Mouse (Mus musculus) brain, embryonic 14.5 days (tissue): ENCODE results near the gene C330021F23Rik. TPM values are rescaled to one million over a fixed set of nuclear protein-coding genes. Genes with fewer than 3 reads are reported as not detected.
A peak's percentile ranks its signal among the peaks of the same experiment; 100 is the strongest.
"Not testable (repeated sequence)": the region's sequence is repeated elsewhere in the genome, so short reads cannot be mapped to it uniquely, and the experiment has no call there.

Source experiments
- DNase-seq: peaks from one replicate; pipeline ENCODE4 v3.0.0-alpha.2; 2011; ENCODE audit warnings: low read depth
- CTCF ChIP-seq: fragments of 200-500 bp; IDR thresholded peaks from 2 replicates; pipeline ENCODE4 v1.5.1; 2012; ENCODE audit warnings: inconsistent platforms, mild to moderate bottlenecking, moderate library complexity, borderline replicate concordance; ENCODE audit not compliant: insufficient read depth, insufficient read length; ENCODE audit errors: extremely low read depth
- POLR2A ChIP-seq: fragments of 200-500 bp; IDR thresholded peaks from 2 replicates; pipeline ENCODE4 v1.6.1; 2012; ENCODE audit warnings: mild to moderate bottlenecking, inconsistent platforms, borderline replicate concordance; ENCODE audit not compliant: poor library complexity, insufficient read depth, insufficient read length, severe bottlenecking; ENCODE audit errors: extremely low read depth
- polyA plus RNA-seq: library from polyadenylated mRNA; depleted of rRNA; stranded (reverse); fragments of >200 nt; gene quantifications from 2 replicates; pipeline ENCODE4 v1.2.3, GENCODE M21; 2012

C330021F23Rik gene
- polyA plus RNA-seq, 1 experiment = 1.1 TPM

DNA sequence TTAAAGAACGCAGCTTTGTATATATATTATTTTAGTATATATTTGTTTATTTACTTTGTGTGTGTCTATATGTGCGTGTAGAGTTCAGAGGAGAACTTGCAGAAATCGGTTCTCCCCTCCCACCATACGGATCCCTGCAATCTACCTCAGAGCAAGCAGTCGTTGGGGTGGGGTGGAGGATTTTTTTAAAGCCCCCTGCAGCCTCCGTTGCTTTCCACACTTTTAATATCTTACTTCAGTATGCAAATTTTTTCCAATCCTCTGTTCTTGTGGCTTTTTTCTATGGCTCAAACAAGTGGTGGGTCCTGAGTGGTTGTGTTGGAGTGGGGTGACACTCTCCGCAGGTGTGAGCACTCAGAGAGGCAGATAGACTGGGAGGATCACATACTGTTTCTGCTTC is 588 bp downstream of the C330021F23Rik start:
- TF ChIP-seq CTCF (no peak), POLR2A (no peak)
- DNase-seq = no peak

DNA sequence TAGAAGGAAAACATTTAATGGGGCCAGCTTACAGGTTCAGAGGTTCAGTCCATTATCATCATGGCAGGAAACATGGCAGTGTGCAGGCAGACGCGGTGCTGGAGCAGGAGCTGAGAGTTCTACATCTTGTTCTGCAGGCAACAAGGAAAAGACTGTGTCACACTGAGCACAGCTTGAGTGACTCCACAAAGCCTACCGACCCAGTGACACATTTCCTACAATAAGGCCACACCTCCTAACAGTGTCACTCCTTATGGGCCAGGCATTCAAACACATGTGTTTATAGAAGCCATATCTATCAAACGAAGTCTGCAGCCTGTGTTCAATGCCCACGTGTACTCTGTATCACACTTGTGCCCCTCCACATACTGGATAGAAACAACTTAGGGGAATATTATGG is 2.0 kb downstream of the C330021F23Rik start:
- DNase-seq = no peak
- no peak for TF ChIP-seq POLR2A
- TF ChIP-seq CTCF = no peak

DNA sequence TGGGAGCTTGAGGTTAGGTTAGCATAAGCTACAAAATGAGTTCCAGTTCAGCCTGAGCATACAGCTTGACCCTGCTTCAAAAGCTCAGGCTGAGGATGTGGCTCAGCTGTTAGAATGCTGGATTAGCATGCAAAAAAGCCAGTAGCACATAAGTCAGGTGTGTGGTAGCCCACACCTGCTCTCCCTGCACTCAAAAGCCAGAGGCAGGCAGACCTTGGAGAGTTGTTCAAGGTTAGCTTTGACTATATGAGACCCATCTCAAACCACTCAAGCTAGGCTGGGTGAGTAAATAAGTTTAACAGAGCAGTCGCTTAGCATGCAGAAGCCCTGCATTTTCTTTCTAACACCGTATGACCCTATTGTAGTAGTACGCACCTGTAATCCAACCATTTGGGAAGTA is 6.8 kb downstream of the C330021F23Rik start:
- DNase-seq = no peak

DNA sequence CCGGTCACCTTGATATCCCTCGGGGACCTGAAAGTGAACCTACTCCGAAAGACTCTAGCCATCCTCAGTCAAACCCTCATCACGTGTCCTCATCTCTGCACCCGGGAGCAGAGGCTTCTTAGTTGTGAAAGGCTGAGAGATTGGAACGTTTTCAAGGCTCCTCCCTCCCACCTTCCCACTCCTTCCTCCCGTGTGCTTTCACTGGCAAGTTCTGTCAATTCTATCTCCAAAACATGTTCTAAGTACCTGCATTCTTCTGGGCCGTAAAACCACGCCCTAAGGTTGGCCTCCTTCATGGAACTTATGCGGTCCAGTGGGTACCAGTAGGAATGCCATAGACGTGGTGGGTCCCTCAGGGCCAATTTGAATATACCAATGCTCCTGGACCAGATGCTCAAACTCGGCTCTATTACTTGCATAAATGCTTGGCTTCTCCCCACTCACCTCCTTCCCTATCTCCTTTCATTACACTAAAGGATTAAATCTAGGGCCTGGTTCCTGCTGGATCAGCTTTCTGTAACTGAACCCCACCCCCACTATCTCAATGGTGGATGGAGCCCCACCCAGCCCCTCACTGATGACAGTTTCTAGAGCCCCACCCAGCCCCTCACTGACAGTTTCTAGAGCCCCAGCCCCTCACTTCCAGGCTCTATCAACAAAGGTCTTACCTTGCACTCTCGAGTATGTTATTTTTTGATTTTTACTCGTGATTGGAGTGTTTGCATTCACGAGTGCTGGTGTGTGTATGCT is 8.6 kb downstream of the C330021F23Rik start:
- TF ChIP-seq POLR2A = no peak
- TF ChIP-seq CTCF = no peak
- no peak for DNase-seq

More for the DNA sequence above, 6.8 kb downstream of the C330021F23Rik start:
- TF ChIP-seq POLR2A = no peak
- no peak for TF ChIP-seq CTCF

DNA sequence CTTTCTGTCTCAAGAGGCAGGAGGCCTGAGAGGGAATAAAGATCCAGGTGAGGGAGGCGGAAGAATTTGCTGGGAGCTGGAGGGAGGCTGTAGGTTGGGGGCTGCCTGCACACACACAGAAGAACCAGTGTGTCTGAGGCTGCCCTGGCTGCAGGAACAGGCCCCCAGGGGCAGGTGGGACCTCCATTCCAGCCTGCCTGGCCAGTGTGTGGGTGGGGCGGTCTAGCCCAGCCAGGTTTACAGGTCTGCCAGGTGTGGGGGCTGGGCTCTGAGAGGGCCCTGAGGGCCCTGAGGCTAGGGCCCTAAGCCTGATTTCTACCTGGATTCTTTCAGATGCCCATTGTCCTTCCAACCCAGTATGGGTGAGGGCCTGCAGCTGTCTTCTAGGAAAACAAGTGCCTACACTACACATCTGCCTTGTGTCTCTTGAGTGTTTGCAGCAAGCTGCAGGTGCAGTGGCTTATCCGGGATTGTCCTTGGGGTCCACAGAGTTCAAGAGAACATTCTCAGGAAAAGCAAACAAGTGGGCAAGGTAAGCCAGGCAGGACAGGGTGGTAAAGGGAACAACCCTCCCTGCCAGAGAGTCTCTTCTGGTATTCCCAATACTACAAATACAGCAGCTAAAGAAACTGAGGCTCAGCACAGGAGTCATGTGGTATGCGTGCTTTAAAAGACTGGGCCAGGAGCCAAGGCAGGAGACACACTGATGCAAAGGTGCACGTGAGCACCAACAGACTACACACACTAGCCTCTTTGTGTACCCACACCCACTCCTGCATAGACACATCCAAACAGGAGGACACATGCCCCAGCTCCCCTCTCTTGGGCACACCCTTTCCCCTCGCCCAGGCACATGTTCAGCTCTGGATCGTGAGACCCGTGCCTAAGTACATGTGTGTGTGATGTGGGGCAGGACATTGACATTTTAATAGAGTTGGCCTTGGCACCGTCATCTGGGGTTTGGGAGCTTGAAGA is 11.9 kb downstream of the C330021F23Rik start:
- TF ChIP-seq CTCF (no peak), POLR2A (no peak)

DNA sequence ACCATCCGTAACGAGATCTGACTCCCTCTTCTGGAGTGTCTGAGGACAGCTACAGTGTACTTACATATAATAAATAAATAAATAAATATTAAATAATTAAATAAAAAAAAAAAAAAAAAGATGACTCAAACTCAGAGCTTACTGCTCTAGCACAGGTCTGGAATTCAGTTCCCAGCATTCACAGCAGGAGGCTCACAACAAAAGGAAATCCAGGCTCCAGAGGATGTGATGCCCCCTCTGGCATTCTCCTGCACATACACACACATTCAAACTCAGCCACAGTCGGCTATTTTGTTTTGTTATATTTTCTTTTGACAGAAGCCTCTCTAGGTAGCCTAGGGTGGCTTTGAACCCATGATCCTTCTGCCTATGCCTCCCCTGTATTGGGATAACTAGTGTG is 14.2 kb downstream of the C330021F23Rik start:
- DNase-seq = not testable (repeated sequence)

More for the DNA sequence above, 11.9 kb downstream of the C330021F23Rik start:
- no peak for DNase-seq

DNA sequence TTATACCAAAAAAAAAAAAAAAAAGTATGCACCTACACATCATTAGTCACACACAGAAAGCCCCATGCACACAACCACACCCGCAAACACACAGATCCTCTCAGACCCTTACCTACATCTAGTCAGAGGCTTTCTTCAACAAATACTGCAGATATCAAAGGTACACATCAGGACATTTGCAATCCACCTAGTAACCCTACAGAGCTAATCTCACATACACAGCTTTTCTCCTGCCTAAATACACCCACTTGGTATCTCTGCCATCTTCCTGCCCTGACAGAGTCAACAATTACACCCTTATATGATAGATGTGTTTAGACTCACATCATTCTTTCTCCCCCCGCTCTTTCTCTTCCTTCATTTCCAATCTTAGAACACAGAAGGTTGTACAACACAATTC is 18.7 kb downstream of the C330021F23Rik start:
- no peak for TF ChIP-seq POLR2A
- DNase-seq = no peak

DNA sequence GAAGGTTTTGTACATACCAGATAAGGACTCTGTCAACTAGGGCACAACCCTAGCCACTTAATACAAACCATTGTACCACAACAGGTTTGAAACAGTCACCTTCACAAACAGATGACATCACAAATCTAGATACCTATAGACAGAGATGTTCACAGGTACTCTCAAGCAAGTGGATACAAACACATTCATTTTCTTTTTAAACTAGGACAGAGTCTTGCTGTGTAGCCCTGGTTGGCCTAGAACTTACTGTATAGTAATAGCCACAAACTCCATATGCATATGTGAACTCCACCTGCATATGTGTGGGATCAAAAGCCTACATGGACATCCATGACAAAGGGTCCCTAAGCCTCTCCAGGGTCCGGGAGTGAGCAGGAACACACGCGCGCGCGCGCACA is 19.2 kb downstream of the C330021F23Rik start, which contains the start of gene Camsap3:
TSS of gene Camsap3 (plus strand) at position 301 of the 398 bp plus-strand sequence.
- TF ChIP-seq POLR2A = no peak
- no peak for TF ChIP-seq CTCF
- no peak for DNase-seq

DNA sequence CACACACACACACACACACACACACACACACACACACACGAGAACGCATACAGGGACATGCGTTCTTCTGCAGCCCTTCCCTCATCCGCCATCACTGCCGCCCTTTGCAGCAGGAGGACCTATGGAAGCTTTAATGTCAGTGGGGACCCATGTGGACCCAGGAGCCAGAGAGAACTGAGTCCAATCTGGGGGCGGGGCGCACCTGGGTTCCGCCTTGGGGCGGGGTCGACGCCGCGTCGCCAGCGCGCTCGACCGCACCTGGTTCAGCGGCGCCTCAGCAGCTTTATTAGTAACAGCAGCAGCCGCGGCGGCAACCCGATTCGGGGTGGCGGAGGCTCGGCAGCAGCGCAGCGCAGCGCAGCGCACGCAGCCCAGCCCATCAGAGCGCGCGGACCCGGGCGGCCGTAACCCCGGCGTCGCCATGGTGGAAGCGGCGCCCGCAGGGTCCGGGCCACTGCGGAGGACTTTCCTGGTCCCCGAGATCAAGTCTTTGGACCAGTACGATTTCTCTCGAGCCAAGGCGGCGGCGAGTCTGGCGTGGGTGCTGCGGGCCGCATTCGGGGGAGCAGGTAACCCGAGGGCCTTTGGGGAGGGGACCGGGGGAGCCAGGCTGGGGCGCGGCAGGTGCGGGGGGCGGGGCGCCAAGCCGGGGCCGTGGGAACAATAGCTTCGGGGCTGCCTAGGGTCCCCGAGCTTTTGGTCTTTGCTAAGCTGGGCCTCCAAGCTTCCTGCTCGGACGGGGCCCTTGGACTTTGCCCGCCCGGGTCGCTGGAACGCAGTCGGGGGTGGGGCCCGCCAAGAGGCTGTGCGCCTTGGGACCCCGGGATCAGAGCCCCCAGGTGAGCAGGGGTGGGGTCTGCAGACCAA is 19.8 kb downstream of the C330021F23Rik start:
- peak; percentile 61 for TF ChIP-seq POLR2A
- TF ChIP-seq CTCF = no peak
- peak; percentile 83 for DNase-seq

DNA sequence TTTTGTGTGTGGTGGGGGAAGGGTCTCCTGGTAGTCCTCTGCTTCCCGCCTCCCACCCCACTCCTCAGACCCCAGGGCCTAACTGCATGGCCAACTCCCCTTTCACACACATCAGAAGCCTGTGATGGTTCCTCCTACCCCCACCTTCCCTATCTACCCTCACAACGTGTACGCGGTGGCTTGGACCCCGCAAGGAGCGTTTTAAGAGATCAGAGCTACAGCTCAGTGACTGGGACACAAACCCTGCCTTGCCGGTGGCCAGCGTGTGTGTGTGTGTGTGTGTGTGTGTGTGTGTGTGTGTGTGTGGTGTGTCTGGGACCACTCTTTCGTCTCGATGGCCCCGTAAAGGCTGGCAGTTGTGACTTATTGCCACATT is 20.5 kb downstream of the C330021F23Rik start:
- TF ChIP-seq CTCF (no peak), POLR2A (no peak)
- peak; percentile 55 for DNase-seq

DNA sequence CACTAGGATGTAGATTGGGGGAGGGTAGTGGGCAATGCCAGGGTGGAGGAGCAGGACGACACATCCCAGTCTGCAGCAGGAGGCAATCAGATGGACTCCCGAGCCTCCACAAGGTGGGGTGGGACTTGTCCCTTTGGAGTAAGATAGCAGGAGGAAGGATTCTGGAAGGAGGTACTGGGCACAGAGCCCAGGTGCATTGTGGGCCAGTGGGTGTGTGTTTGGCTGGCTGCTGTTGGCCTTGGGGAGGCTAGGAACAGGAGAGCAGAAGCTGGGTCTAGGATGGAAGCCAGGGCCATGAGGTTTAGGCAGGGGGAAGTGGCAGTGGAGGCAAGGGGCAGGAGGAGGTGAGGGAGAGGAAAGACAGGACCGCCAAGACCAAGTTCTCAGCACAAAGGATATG is 25.7 kb downstream of the C330021F23Rik start:
- peak; percentile 22 for DNase-seq

More for the DNA sequence above, 25.7 kb downstream of the C330021F23Rik start:
- TF ChIP-seq CTCF (no peak), POLR2A (no peak)
